Mouse (Mus musculus) lung, postnatal 14 days (tissue): ENCODE results near the gene St8sia2.

Experiments used
- DNase-seq: peaks from one replicate; pipeline ENCODE4 v3.0.0; 2021

The St8sia2 gene

GRCm38 (mm10) chr7:74013601-74014175 is at the start of gene St8sia2:
St8sia2 (minus strand) TSS chr7:74013690.
- peak; percentile 66 for DNase-seq

- peak; percentile 30 for DNase-seq
These were observed 47.6 kb upstream of the St8sia2 start for GRCm38 (mm10) chr7:74061076-74061475.

- DNase-seq = peak; percentile 42
These were observed 46.9 kb upstream of the St8sia2 start for GRCm38 (mm10) chr7:74060306-74060946.

DNA sequence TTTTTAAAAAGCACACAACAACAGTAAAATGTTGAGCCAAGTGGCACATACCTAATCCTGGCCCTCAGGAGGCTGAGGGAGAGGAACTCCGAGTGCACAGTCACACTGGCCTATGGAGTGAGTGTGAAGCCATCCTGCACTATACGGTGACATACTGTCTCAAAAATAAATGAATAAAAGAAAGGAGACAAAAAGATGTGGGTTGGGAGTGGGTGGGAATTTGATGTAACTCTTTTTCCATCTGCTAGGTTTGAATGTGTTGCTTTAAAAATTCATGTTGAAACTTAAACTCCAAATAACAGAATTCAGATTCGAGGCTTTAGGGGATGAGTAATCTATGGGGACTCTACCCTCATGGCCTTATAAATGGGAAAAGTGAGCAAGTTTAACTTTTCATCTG is 46.2 kb upstream of the St8sia2 start:
- no peak for DNase-seq

GRCm38 (mm10) chr7:74055753-74056152 is 42.3 kb upstream of the St8sia2 start:
- DNase-seq = no peak

DNA sequence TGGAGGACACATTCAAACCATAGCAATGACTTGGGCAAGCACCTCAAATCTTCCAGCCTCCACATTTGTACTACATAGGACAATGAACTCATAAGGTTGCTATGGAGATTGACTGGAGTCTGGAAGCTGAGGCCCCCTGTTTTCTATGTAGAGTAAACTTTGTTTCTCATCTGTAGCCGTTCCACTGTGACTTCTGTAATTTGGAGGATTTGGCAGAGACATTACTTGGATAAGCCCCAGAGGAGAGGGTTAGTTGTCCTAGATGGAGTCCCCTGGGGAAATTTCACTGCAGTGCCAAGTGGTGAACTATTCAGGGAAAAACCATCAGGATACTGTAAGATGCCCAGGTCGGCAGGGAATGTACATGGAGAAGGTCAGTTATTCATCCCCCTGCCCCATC is 34.1 kb upstream of the St8sia2 start:
- DNase-seq = no peak

- no peak for DNase-seq
These were observed 31.9 kb upstream of the St8sia2 start for GRCm38 (mm10) chr7:74045166-74045957.

- DNase-seq = peak; percentile 17
These were observed 30.2 kb upstream of the St8sia2 start for GRCm38 (mm10) chr7:74043562-74044138.

GRCm38 (mm10) chr7:74025007-74025406 is 11.5 kb upstream of the St8sia2 start:
- peak; percentile 81 for DNase-seq

- DNase-seq = no peak
These were observed 10.7 kb upstream of the St8sia2 start for GRCm38 (mm10) chr7:74024171-74024570.

- no peak for DNase-seq
These were observed 9.1 kb upstream of the St8sia2 start for GRCm38 (mm10) chr7:74022571-74022970.

GRCm38 (mm10) chr7:74021771-74022170 is 8.3 kb upstream of the St8sia2 start:
- DNase-seq = no peak

DNA sequence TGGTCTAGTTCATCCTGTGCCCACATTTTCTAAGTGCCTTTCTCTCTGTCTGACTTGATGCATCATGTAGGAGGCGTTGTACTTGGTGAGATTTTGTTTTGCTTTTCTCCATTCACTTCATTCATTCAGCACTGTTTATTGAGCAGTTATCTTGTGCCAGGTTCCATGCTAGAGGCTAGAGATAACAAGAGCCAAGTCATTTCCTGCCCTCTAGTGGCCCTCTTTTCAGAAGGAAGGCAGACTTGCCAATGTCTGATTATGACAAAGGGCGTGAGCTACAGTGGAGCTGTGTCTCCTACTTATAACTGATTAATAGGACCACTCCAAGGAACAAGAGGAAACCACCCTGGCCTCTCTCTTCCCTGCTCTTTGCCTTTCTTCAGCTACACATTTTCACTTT is 3.1 kb upstream of the St8sia2 start:
- DNase-seq = no peak

DNA sequence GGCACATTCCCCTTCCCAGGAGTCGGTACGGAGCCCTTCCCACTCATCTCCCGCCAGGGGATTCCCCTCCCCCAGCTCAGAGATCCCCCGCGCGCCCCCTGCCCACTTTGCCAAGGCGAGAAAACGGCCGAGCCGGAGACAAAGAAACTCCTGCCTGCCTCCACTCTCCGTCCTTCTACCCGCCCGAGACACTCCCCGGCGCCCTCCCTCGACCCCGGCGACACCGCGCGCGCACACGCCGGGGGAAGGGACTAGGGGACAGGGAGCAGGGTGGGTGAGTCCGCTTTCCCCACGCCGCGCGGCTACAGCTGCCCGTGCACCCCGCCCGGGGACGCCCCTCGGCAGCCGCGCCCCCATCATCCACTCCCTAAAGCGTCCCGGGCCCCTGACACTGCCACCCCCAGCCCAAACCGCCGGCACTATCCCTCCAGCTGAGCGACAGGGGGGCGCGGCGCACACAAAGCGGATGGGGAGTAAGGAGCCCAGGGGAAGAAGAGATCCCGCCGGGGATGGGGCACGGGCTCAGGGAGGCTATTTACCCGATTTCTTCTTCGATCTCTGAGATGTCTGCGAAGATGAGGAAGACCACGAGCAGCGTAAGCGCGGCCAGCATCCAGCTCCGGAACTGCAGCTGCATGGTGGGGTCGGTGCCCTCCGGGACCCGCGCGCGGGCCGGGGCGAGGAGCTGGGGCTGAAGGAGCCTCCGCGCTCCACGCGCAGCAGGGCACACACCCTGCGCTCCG is 461 bp downstream of the St8sia2 start:
- no peak for DNase-seq

DNA sequence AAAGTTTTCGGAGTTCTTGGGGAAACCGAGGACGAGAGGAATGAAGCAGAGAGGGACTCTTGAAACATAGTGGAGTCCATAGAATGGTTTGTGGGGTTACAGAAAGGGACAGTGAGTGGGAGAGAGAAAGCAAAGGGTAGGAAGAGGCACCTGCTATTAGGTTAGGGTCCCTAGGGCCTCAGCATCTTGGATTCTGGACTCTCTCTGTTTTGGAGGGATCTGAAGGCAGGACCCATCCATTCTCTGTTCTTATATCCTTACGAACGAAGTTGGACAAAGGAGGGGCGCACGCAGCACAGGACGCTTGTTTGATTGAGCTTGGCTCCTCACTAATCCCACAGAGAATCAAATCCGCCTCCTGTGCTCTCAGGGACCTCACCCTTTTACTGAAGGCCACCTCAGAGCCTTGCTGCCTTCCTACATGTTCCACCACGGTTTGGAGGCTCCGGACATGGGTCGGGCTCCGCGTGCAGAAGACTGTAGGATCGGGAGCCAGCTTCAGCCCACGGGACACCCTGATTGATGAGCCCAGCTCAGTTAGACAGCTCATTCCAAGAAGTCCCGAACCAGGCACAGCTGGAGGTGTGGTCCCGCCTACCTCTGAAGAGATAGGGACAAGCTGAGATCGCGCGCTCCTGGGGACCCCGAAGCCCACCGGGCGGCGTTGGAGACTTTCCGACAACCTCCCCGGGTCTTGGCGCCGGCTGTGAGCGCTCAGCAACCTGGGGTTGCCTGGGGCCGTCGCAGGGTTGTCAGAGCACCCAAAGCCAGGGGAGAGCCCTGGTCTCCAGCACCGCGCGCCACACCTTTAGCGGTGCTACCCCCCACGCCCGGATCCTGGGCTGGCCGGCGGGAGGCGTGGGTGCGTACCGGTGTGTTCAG is 1.3 kb downstream of the St8sia2 start:
- no peak for DNase-seq

DNA sequence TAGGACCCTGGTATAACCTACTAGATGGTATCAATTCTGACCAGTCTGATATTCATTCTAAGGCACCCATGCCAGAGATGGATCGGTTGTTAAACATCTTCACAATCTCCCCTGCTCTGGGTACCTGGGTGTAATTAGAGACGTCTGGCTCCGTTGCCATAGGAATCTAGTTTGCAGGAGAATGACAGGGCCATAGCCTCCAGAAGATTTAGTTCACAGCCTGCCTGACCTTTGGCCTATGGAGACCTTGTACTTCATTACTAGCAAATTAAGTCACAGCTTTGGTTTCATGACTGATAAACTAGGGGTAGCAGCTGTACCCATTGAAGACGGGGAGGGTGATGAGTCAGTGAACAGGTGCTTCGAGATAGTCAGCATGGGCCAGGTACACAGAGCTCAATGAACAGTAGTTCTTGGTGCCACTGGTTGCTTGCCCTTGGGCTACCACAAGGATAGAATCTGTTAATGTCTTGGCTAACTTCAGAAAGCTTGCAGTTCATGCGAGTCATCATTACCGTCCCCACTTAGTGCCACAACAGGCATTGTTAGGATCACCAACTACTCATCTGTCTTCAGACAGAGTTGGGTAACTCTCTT is 4.4 kb downstream of the St8sia2 start:
- no peak for DNase-seq

- no peak for DNase-seq
These were observed 6.6 kb downstream of the St8sia2 start for GRCm38 (mm10) chr7:74006775-74007371.

GRCm38 (mm10) chr7:74006364-74006763 is 7.1 kb downstream of the St8sia2 start:
- DNase-seq = no peak

DNA sequence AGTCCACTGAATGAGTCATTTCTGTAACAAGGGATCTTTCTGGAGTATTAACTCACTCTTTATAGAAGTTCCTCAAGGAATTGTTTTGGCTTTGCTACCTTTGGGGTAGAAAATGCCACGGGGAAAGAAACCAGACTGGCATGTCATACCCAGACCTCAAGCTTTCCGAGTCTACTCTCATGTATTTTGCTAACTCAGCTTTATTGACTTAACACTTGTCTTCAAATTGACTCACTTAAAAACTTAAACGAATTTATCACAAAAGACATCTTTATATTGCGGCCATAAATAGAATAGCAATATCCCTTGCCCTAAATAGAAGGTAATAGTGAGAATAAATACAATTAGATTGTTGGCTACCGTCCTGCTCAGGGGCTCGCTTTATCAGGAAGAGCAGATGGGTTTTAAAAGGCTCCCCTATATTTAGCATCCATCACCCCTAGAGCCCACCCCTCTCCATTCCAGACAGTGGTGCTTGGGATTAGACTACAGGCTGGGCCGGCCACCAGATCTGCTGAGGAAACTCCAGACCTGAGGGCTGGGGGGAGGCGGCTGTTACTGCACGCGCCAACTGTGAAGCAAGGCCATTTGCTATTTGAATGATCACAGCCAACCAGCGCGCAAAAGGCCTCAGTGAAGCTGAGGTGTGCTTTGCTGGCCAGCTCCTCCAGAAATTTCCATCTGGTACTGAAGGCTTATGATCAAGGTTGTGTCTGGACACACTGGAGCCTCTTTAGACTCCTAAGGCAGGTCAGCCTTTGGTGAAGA is 12.6 kb downstream of the St8sia2 start:
- no peak for DNase-seq

DNA sequence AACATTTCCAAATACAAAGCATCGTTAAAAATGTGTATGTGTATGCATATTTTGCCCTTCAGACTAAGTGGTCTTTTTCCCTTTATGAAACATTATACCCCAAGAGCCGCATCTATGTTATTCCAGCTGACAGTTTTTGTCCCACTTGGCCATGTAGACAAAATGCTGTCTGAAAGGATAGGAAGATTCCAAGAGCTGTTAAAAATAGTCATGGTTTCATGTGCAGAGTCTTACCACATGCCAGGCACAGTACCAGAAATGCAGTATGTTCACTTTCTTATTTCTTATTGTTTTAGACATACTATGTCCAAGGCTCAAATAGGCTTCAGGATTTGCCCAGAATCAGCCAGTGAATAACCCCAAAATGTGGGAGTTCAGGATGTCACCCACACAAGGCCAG is 24.1 kb downstream of the St8sia2 start:
- DNase-seq = no peak
